Mouse (Mus musculus) activated CD4-positive, CD25-positive, alpha-beta regulatory T cell, adult 4 months (primary cell): ENCODE measurements at regions not wholly inside any gene's neighbourhood (a gene's known extent, or its start where the extent isn't known, plus 50 kb on each side); places are given as distances from the start of the nearest gene placed in this dataset.

Experiments
- ATAC-seq: one replicate; pipeline ENCODE4 v1.8.0; 2017

- ATAC-seq, result no peak
These were observed 50.5 kb upstream of the Sash1 start for GRCm38 (mm10) chr10:8936369-8936768.
